Mouse (Mus musculus) adrenal gland, postnatal 10 days (tissue): Measurements from ENCODE around the gene Ncam1. TPM values are rescaled to one million over a fixed set of nuclear protein-coding genes. Genes with fewer than 3 reads are reported as not detected.

Experiments
- DNase-seq: peaks from one replicate; pipeline ENCODE4 v3.0.0; 2021; ENCODE audit warnings: mixed read lengths
- long read RNA-seq, 2 experiments: library from polyadenylated mRNA; stranded (forward); transcript quantifications; one replicate each; pipeline ENCODE4 v2.0.0; 2021
- total RNA-seq, 2 experiments: library from RNA; stranded (reverse); gene quantifications; 2 replicates each; pipeline ENCODE4 v1.2.3; 2021

Gene Ncam1
- 10 to 100 TPM; 41.7 to 61.2 TPM for total RNA-seq
- long read RNA-seq, experiment 1, partial matches to known transcripts, result 12 of 31 reads
- long read RNA-seq, experiment 1, other reads (novel, unspliced or antisense), result 19 of 31 reads
- long read RNA-seq, experiment 2, partial matches to known transcripts, result 7 of 21 reads
- long read RNA-seq, experiment 2, other reads (novel, unspliced or antisense), result 13 of 21 reads

DNA sequence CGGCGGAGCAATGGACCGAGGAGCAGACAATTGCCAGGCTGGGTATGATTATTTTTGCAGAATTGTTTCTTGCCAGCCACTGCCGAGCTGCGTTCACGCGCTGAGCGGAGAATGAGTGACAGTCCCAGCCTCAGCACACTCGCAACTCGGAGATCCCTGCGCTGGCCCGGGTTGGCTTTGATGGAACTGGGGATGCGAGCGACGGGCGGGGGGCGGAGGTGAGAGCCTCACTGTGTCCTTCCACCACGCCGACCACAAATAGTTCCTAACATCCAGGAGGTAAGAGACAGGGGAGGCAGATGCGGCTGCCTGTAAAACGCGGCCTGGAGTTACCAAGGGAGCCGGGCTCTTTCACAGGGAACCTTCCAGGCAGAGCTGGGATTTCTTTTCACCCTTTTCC, at the start of gene Ncam1:
Gene Ncam1, minus strand, starts transcription at position 120 of the 400 bp plus-strand sequence.
- peak; percentile 91 for DNase-seq

DNA sequence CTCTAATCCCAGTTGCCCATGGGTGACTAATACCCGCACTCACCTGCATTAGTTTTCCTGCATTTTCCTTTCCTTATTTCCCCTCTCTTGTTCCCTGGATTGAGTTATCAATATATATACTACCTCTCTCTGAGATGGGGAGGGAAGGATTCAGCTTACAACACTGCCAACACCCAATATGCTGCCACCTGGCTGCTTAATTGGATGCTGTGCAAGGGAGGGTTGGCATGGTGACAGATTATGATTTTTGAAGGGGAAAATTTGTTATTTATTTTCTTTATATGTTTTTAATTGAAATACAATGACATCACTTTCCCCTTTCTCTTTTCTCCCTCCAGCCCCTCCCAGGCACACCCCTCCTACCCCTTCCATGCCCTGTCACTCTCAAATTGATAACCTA, 35.3 kb upstream of the Ncam1 start:
- DNase-seq, result no peak

DNA sequence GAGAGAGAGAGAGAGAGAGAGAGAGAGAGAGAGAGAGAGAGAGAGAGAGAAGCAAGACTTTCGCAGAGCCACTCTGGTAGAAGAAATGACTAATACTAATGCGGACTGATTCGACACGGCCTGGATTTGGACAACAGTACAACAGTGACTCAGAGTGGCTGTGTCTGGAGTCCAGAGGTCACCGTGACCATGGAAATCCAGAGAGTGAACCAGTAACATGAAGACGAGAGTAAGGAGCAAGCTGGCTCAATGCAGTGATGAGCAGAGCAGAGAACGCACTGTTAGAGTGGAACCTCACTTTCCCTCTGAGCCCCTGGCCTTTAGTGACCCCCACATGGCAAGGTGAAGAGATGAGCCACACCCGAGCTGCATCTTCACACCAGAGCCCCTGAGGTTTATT, 28.9 kb upstream of the Ncam1 start:
- peak; percentile 40 for DNase-seq

DNA sequence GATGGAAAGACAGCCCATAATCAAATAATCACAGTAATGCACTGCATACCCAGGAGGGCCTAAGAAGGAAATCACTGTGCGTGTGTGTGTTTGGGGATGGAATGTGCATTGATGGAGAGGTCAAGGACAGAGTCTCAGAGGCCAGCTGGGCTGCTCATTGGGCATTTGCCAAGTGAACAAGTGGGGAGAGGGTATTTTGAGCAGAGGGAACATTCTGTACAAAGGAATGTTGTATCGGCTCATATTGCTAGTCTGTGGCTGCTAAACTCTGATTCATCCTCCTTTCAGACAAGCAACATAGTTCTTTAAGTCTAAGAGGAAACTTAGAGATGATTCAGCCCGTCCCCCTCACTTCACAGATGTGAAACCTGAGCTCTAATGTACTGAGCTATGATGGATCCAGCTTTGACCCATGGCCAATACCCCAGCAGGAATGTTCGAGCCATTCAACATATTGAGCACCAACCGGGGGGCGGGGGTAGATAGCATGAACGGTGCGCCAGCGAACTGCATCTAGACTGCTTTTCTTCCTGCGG, 17.5 kb upstream of the Ncam1 start:
- no peak for DNase-seq

DNA sequence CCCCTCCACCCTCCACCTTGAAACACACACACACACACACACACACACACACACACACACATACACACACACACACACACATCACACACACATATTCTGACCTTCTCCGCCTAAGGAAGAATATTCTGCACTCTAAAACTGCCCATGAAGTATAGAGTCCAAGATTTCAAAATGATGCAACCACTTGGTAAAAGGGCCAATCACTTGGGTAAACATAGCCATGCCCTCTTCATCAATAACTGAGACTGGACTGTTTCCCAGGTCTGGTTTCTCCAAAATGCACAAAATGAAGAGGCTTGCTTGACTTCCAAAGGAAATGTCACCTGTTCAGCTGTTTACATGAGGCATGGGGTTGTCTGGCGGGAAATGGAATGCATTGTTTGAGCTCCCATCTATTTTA, 15.7 kb upstream of the Ncam1 start:
- DNase-seq, result no peak

DNA sequence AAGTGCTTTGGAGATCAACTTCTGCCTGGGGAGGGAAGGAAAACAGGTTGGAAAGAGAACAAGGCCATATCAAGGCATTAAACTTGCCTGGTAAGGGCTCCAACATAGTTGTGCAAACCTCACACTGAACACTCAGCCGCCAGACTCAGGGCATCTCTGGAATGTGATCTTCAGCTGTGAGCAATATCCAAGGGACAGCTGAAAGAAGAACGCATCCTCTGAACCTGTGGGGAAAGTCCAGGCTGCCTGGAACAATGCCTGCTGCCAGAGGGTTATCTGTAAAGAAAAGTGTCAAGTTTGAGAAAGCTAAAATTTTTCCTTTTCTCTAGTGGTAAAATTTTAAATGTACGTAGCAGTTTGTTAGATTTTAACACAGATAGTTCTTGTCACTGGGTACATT, 4.5 kb upstream of the Ncam1 start:
- no peak for DNase-seq

DNA sequence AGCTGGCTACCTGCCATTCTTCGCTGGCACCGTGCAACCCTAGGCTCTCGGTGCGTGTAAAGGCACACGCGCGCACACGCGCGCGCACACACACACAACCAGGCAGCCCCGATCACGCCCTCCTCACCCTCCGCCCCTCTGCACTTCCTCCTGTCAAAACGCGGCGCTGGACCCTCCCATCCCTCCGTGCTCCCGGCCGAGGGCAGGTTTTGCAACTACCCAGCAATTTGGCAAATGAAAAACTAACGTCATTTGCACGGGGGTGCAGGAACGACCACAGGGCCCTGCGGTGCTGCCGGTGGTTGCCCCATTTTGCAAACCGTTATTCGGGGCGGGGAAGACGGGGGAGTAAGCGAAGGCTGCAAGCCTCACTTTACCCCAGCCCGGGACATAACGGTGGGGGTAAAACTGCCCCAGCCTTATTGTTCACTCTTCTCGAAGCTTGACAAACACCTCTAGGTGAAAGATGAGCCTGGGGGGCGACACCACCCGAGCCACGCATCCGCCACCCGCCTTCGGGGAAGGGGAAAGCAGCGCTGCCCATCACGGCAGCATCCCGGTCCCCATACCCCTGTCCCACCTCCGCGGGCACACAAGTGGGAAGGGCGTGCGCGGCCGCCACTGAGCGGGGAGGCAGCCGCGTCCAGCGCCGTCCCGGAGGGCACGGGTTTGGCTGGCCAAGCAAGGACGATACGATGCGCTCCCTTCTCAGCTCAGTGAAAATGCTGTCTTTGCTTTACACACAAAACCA, 729 bp downstream of the Ncam1 start:
- DNase-seq, result peak; percentile 68

DNA sequence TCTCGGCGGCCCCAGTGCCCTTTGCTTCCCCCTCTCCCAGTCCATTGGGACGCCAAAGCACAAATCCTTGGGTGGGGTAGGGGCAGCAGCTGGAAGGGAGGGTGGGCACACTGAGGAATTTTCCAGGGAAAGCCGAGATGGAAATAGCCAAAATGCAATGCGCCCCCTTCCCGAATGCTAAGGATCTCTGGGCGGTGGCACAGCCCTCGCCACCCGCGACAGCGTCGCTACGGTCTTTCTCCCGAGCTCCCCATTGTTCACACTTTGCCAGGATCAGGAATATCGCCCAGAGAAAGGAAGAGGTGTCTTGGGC, 1.3 kb downstream of the Ncam1 start:
- no peak for DNase-seq

DNA sequence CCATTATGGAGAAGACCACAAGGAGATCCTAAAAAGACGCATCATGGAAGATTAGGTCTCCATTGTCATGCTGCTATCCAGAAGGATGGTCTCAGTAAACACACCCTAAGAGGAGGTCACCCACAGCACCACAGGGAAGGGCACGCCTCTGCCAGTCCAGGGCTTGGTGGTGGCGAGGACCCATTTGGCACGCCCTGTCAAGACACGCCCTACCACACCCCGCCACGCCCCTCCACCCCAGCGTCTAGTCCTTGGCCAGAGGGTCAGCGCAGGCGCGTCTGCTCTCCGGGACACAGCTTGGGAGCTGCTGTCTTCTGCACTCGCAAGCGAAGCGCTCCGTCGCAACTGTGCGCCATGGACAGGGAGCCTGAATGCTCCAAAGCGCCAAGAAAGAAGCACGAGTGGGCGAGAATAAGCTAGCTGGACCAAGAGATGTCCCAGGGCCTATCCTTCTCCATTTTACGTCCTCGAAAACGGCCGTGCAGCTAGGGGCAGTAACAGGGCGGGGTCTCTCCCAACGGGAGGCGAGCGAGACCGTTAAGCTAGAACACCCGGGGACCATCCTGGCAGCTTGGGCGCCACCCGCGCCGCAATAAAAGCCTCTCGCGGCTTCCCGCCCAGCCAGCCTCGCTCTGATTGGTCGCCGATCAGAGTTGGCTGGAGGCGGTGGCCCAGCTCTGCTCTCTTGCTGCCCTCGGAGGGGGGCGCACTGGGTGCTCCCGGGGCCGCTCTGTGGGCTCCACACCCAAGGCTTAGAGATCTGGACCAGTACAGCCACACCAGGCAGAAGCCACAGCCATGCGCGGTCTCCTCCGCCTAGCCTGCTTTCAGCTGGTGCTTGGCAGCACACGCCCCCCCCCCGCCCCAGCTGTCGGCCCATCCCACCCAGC, 1.9 kb downstream of the Ncam1 start:
- peak; percentile 84 for DNase-seq

DNA sequence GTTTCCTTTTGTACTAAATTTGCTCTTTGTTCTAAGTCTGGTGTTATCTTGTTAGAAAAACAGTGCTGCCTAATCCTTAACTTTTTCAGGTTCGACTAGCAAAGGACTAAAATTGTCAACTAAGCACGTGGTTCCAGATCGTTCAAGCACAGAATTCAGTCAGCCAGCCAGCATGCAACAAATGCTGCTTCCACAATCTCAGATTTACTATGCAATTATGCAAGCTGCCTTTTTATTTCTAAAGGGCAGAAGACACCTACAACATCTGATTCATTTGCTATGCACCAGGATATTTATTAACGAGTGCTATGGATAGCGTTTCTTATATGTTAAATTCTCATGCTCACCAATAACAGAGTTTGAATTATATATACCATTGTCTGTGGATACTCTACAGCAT, 2.8 kb downstream of the Ncam1 start:
- no peak for DNase-seq

DNA sequence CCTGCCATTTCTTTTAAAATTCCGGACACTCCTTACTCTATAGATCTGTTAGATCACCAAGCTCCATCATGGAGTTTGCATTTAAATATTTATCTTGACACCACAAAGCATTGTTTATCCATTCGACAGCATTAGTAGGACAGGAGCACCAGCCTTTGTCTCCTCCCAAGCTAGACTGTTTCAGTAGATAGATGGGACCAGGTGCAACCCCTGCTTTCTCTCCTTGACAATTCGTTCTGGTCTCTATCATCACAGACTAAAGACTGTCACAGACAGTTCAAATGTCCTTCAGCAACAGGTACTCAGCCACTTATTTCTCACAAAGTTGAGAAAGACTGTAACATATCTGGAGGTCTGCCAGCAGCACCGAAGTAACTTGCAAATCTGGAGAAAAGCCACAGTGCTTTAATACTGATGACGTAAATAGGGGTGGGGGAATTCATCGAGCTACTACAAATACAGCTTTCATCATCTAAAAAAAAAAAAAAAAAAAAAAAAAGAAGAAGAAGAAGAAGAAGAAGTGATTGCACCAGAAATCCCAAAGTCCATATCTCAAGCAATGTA, 4.7 kb downstream of the Ncam1 start:
- no peak for DNase-seq

DNA sequence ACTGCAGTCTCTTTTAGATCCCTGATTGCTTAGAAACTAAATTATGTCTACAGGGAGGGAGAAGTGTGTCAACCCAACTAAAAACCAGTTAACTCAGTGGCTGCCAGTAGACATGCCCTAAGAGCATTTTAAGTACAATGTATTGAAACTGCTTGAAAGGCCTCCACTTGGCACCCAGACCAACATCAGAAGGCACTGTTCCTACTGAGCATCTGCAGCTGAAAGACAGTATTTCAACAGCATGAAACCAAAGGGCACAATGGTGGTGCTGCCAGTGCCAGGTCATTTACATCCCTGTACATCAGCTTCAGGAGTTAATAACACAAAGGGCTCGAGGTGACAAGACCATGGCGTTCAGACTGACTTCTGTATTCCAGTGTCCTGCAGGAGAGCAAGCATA, 5.5 kb downstream of the Ncam1 start:
- DNase-seq, result no peak

DNA sequence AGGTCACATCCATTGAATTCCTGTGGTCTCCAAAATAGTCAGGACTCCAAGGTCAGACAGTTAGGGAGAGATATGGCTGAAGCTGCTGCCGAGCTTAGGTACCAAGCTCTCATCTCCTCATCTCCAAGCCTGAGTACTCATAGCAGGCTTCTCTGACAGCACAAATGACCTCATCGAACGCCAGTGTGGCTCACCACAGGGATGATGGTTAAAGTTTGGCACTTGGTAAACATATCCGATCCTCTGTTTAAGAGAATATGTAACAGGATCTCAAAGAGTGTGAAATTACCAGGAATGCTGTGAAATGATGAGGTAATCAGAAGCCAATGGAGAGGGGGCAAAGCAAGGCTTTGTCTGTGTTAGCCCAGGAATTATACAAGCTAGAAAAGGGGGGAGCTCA, 6.1 kb downstream of the Ncam1 start:
- DNase-seq, result no peak

DNA sequence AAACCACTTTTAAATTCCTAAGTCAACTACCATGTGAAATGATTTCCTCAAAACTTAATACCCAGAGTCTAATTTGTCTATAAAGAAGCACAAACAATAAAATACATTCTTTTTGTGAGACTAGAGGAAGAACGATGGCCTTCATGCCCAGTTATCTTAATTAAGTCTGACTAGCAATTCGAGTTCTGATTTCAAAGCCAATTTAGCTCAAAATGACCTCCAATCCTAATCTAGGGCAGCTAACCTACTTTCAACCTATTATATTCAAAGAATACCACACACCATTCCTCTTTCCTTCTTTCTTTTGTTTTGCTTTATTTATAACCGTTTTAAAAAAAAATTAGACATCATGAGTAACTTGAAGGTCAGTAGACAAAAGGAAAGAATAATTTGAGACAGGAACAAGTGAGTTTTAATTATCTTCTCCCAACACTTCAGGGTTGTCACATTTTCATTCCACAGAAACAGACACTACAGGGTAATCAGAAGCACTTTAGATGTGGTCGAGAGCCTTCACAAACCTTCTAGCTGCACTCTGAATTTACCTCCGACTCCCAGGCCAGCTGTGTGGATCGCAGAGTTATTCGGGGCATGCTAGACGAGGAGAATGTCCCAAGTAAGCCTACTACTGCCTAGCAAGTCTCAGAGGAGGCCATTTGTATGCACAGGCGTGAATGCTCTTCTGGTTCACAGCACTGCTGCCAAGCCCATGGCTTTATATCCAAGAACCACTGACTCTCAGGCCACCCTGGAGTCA, 17.5 kb downstream of the Ncam1 start:
- no peak for DNase-seq

DNA sequence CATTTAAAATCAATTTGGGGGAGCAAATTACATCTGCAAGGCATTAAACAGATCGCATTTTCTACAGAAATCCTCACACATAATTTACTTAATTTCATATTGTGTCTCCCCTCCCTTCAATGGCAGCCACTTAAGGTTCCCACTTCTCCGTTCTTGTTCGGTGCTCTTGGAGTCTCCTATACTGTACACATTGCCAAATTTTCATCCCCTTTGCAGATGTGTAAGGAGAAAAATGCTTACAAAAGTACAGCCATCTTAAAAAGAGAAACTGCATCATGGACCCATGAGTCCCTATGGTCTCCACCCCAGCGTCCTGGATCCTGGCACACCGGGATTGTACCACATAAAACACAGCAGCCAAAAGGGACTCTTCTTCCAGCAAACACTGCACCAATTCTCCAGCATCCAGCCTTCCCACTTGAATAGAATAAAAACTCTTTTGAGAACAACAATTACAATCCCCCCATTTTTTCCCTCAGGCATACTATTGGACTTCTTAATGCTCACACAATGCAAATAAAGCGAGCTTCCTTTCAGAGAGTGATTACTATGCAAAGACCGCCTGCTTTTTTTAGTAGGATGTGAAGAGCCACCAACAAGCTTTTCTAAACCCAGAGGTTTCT, 21.6 kb downstream of the Ncam1 start:
- no peak for DNase-seq

DNA sequence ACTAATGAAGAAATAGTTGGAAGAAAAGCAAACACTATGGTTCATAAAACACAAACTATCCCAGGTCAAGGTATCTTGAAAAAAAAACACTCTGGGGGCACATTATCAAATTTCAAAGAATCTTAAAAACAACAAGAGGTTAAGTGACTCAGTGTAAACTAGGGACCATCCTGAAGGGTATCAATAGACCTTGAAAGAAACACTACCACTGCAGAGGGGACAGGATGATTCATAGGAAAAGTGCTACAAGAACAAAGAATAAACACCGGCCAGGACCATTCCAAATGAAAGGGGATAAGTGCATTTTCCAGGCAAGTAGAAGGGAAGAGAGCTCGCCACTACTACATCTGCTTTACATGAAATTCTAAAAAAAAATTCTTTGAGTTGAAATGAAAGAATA, 32.1 kb downstream of the Ncam1 start:
- no peak for DNase-seq

DNA sequence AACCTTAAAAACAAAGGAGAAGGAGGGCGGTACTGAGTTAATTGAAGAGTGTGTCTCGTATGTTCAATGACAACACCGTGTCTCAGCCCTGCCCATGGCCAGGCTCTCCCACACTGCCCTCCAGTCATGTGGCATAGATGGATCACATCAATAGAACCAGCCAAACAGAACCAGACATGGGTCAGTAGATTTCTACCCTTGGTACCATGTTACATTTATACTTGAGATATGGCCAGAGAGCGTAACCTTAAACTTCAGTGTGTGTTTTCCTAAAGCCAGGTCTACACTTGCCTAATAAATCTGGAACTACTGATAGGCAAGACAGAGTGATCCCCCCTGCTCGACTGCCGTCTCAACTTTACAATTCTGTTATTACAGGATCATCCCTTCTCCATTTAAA, 38.2 kb downstream of the Ncam1 start:
- no peak for DNase-seq

DNA sequence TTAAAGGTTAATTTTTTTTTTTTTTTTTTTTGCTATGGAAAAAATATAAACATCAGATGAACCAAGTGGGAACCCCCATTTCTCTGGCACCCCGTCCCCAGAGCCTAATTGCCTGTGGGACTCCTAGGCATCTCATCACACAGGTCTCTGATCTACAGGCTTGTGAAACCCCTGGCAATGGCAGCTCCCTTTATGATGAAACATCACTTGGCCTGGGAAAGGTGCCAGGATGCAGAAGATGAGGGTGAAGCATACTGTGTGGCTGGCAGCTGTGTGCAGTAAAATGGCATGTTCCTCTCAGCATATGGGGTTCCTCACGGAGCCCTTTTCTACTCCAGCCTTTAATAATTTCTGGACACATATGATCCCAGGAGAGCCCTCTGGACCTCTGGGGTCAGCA, 40.3 kb downstream of the Ncam1 start:
- DNase-seq, result peak; percentile 85

DNA sequence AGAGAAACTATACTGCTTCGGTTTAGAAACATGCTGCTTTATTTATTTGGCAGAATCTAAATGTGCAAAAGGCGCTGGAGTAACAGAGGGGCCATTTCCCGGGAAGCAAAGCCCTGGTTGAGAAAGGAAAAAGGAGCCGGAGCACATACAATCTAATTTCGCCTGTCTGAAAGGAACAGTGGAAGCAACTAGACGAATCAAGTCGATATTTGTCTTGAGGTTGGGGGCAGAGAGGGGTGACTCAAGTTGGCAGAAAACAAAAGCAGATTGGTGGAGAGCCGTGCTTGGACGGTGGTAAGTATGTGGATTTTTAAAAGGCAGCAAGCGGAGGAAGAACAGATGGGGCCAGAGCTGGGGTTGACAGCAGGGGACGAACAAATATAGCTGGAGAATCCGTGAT, 40.7 kb downstream of the Ncam1 start:
- DNase-seq, result no peak

DNA sequence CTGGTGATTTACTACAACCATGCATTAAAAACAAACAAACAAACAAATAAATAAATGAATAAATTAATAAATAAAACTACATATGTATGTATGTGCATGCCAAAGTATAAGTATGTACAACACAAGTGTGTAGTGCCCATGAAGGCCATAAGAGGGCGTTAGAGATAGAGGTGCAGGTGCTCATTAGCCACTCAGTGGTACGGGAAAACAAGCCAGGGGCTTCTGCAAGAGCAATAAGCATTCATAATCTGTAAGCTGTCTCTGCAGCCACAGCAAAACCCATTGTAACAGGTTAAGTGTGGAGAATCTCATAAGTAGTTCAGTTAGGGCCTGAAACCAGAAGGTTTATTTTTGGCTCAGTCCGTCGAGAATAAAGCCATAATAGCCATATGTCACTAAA, 41.1 kb downstream of the Ncam1 start:
- no peak for DNase-seq

DNA sequence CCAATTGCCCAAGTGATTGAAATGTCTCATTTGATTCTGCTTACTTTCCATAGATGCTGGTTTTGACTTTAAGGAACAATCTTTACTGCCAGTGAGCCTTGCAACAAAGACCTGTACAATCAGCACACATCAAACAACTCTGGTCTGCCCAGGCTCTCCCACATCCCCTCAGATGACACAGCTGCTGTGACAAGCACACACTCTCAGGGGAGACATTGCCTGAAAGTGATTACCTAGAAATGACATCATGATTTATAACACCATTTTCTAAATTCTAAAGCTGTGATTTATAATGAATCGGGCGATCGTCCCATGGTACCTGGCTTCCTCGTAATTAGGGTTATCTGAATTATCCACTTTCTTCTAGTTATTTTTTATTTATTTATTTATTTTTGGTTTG, 42.0 kb downstream of the Ncam1 start:
- no peak for DNase-seq

DNA sequence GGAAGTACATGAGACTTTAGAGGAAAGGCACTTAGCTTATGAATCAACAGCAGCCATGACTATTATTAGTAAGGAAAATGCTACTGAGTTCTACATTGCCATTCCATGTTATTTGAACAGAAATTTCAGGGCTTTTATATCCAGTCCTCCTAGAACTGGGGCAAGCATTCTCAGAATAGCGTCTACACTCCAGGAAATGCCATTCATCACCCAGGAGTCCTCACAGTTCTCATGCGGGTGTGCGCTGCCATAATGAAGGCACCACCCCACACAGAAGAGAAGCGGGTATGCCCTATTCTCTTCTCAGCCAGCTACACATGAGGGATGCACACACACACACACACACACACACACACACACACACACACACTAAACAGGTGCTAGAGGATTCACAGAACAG, 43.5 kb downstream of the Ncam1 start:
- DNase-seq, result no peak
